Mouse (Mus musculus) embryonic facial prominence, embryonic 12.5 days (tissue): ENCODE measurements around the gene Mars2. TPM values are rescaled to one million over a fixed set of nuclear protein-coding genes. Genes with fewer than 3 reads are reported as not detected.

Experiments used
- ATAC-seq: fragments of 200-750 bp; cut with Nextera tagmentation; 2 replicates; pipeline ENCODE4 v1.8.0; 2017; ENCODE audit not compliant: insufficient number of reproducible peaks, insufficient read depth, low FRiP score, low TSS enrichment
- H3K27ac ChIP-seq: fragments of 300-500 bp; sonication (generic); 2 replicates; pipeline ENCODE4 v1.5.1; 2016; ENCODE audit warnings: mild to moderate bottlenecking
- H3K27me3 ChIP-seq: fragments of 300-500 bp; sonication (generic); 2 replicates; pipeline ENCODE4 v1.6.1; 2016; ENCODE audit warnings: mild to moderate bottlenecking, moderate library complexity
- H3K36me3 ChIP-seq: fragments of 300-500 bp; sonication (generic); 2 replicates; pipeline ENCODE4 v1.6.1; 2016; ENCODE audit warnings: mild to moderate bottlenecking
- H3K4me1 ChIP-seq: fragments of 300-500 bp; sonication (generic); 2 replicates; pipeline ENCODE4 v1.6.1; 2016
- H3K4me2 ChIP-seq: fragments of 300-500 bp; sonication (generic); replicated peaks from 2 replicates; pipeline ENCODE4 v1.6.1; 2016; ENCODE audit warnings: mild to moderate bottlenecking, moderate library complexity
- H3K4me3 ChIP-seq: fragments of 300-500 bp; sonication (generic); 2 replicates; pipeline ENCODE4 v1.5.1; 2016; ENCODE audit warnings: mild to moderate bottlenecking
- H3K9ac ChIP-seq: fragments of 300-500 bp; sonication (generic); 2 replicates; pipeline ENCODE4 v1.6.1; 2016; ENCODE audit warnings: mild to moderate bottlenecking, moderate library complexity
- H3K9me3 ChIP-seq: fragments of 300-500 bp; sonication (generic); 2 replicates; pipeline ENCODE4 v1.6.1; 2016; ENCODE audit warnings: mild to moderate bottlenecking, moderate library complexity
- WGBS: fragments of 180-500 bp; shearing (Covaris S2); methylation state at CpG from one replicate; pipeline ENCODE4 v1.1.7; 2016; 5-methylcytosine and 5-hydroxymethylcytosine counted together
- polyA plus RNA-seq: library from polyadenylated mRNA; unstranded; fragments of >200 nt; fragmentation: Nextera tagmentation; extraction: Ambion mirVana; gene quantifications from 2 replicates; pipeline ENCODE4 v1.2.1, GENCODE M21; 2016

The Mars2 gene
- polyA plus RNA-seq, 1 experiment from 2014 or later: 3.1 TPM

- Histone ChIP-seq H3K9me3 (no peaks in the 10 kb centered on the region), H3K27me3 (no peaks in the 10 kb centered on the region), H3K27ac (peak overlapping the region; percentile 7; the same call in 1 of the 2 replicates), H3K4me2 (peak overlapping the region; percentile 62), H3K4me3 (peak overlapping the region; percentile 48), H3K36me3 (no peaks in the 10 kb centered on the region), H3K9ac (no peak overlapping the region), H3K4me1 (peaks cover 17% of the 10 kb centered on the region)
- 21% methylated on average over 11 of the region's 11 CpGs for WGBS
- peak; percentile 68 for ATAC-seq
Observed at GRCm38 (mm10) chr1:55224111-55224510, 12.9 kb upstream of the Mars2 start.

- Histone ChIP-seq H3K4me3 (peak overlapping the region; percentile 48), H3K9me3 (no peaks in the 10 kb centered on the region), H3K36me3 (no peaks in the 10 kb centered on the region), H3K4me1 (peaks cover 17% of the 10 kb centered on the region), H3K27me3 (no peaks in the 10 kb centered on the region), H3K27ac (peak overlapping the region; percentile 41; the same call in 1 of the 2 replicates), H3K9ac (peak overlapping the region; percentile 60), H3K4me2 (peak overlapping the region; percentile 62)
- WGBS: 9% methylated on average over 3 of the region's 3 CpGs
- ATAC-seq: no peak
Observed at GRCm38 (mm10) chr1:55225398-55225797, 11.6 kb upstream of the Mars2 start.

- H3K4me1 ChIP-seq: peaks cover 17% of the 10 kb centered on the region
- ATAC-seq: no peak
- H3K9ac ChIP-seq: peak within 1 kb of the TSS; percentile 60
- H3K9me3 ChIP-seq: no peaks in the 10 kb centered on the region
- peak within 1 kb of the TSS; percentile 62 for H3K4me2 ChIP-seq
- H3K4me3 ChIP-seq: peak within 1 kb of the TSS; percentile 48
- no peaks in the 10 kb centered on the region for H3K36me3 ChIP-seq
- WGBS: under 1% methylated on average over 26 of the region's 26 CpGs
- no peaks in the 10 kb centered on the region for H3K27me3 ChIP-seq
- peak within 1 kb of the TSS; percentile 87 for H3K27ac ChIP-seq
Observed at GRCm38 (mm10) chr1:55226011-55226857, 10.7 kb upstream of the Mars2 start, which contains the start of gene Rftn2. Gene Rftn2 (minus strand): TSS chr1:55226782.

GRCm38 (mm10) chr1:55227376-55227775 lies 9.6 kb upstream of the Mars2 start:
- Histone ChIP-seq H3K9ac (no peak overlapping the region), H3K4me3 (no peak overlapping the region), H3K36me3 (no peaks in the 10 kb centered on the region), H3K27me3 (no peaks in the 10 kb centered on the region), H3K9me3 (no peaks in the 10 kb centered on the region), H3K27ac (no peak overlapping the region), H3K4me1 (peaks cover 14% of the 10 kb centered on the region), H3K4me2 (0 out of 2 replicates have a peak overlapping the region, but pooled peaks have one; percentile 21)
- ATAC-seq: no peak
- 39% methylated on average over 1 of the region's 1 CpGs for WGBS

- WGBS: 87% methylated on average over 8 of the region's 8 CpGs
- no peak overlapping the region for H3K27ac ChIP-seq
- peaks cover 4% of the 10 kb centered on the region for H3K4me1 ChIP-seq
- H3K36me3 ChIP-seq: no peaks in the 10 kb centered on the region
- no peaks in the 10 kb centered on the region for H3K27me3 ChIP-seq
- ATAC-seq: no peak
- H3K9me3 ChIP-seq: no peaks in the 10 kb centered on the region
- H3K4me2 ChIP-seq: no peak overlapping the region
- H3K9ac ChIP-seq: no peak overlapping the region
- no peak overlapping the region for H3K4me3 ChIP-seq
Observed at GRCm38 (mm10) chr1:55228256-55228884, 8.6 kb upstream of the Mars2 start.

- Histone ChIP-seq H3K27ac (no peak overlapping the region), H3K36me3 (no peaks in the 10 kb centered on the region), H3K4me3 (no peak overlapping the region), H3K9ac (no peak overlapping the region), H3K9me3 (no peaks in the 10 kb centered on the region), H3K27me3 (no peaks in the 10 kb centered on the region), H3K4me2 (no peak overlapping the region), H3K4me1 (peaks cover 14% of the 10 kb centered on the region)
- ATAC-seq: no peak
- 51% methylated on average over 16 of the region's 16 CpGs for WGBS
Observed at GRCm38 (mm10) chr1:55234910-55235520, 2.0 kb upstream of the Mars2 start.

- Histone ChIP-seq H3K27ac (no peak overlapping the region), H3K36me3 (no peaks in the 10 kb centered on the region), H3K9ac (no peak overlapping the region), H3K4me1 (peaks cover 19% of the 10 kb centered on the region), H3K9me3 (no peaks in the 10 kb centered on the region), H3K27me3 (no peaks in the 10 kb centered on the region), H3K4me2 (peak overlapping the region; percentile 79), H3K4me3 (peak overlapping the region; percentile 80)
- WGBS: 40% methylated on average over 5 of the region's 5 CpGs
- ATAC-seq: no peak
Observed at GRCm38 (mm10) chr1:55236487-55236886, 490 bp upstream of the Mars2 start.

GRCm38 (mm10) chr1:55237643-55238161 lies 725 bp downstream of the Mars2 start:
- under 1% methylated on average over 23 of the region's 23 CpGs for WGBS
- H3K9me3 ChIP-seq: no peaks in the 10 kb centered on the region
- H3K27ac ChIP-seq: no peak overlapping the region
- H3K4me2 ChIP-seq: peak overlapping the region; percentile 79
- peak overlapping the region; percentile 80 for H3K4me3 ChIP-seq
- no peaks in the 10 kb centered on the region for H3K36me3 ChIP-seq
- peak overlapping the region; percentile 76 for H3K9ac ChIP-seq
- peak; percentile 49; the same call in 1 of the 2 replicates for ATAC-seq
- no peaks in the 10 kb centered on the region for H3K27me3 ChIP-seq
- H3K4me1 ChIP-seq: peaks cover 19% of the 10 kb centered on the region

- H3K9me3 ChIP-seq: no peaks in the 10 kb centered on the region
- peak overlapping the region; percentile 76 for H3K9ac ChIP-seq
- peaks cover 19% of the 10 kb centered on the region for H3K4me1 ChIP-seq
- H3K36me3 ChIP-seq: no peaks in the 10 kb centered on the region
- WGBS: 25% methylated on average over 13 of the region's 13 CpGs
- no peaks in the 10 kb centered on the region for H3K27me3 ChIP-seq
- H3K4me3 ChIP-seq: peak overlapping the region; percentile 80
- no peak for ATAC-seq
- H3K4me2 ChIP-seq: peak overlapping the region; percentile 79
- H3K27ac ChIP-seq: no peak overlapping the region
Observed at GRCm38 (mm10) chr1:55238496-55238895, 1.5 kb downstream of the Mars2 start.

GRCm38 (mm10) chr1:55239237-55239636 lies 2.3 kb downstream of the Mars2 start:
- H3K4me2 ChIP-seq: peak overlapping the region; percentile 79
- no peak overlapping the region for H3K27ac ChIP-seq
- H3K4me1 ChIP-seq: peaks cover 19% of the 10 kb centered on the region
- 0% methylated on average over 1 of the region's 1 CpGs for WGBS
- no peak overlapping the region for H3K9ac ChIP-seq
- peak overlapping the region; percentile 80; the same call in 1 of the 2 replicates for H3K4me3 ChIP-seq
- H3K36me3 ChIP-seq: no peaks in the 10 kb centered on the region
- no peaks in the 10 kb centered on the region for H3K27me3 ChIP-seq
- H3K9me3 ChIP-seq: no peaks in the 10 kb centered on the region
- no peak for ATAC-seq

GRCm38 (mm10) chr1:55246374-55246773 lies 9.4 kb downstream of the Mars2 start:
- Histone ChIP-seq H3K4me3 (no peak overlapping the region), H3K36me3 (no peaks in the 10 kb centered on the region), H3K4me1 (no peaks in the 10 kb centered on the region), H3K4me2 (no peak overlapping the region), H3K27me3 (no peaks in the 10 kb centered on the region), H3K9me3 (no peaks in the 10 kb centered on the region), H3K9ac (no peak overlapping the region), H3K27ac (no peak overlapping the region)
- ATAC-seq: no peak
- WGBS: 81% methylated on average over 2 of the region's 2 CpGs
